Mouse (Mus musculus): ENCODE measurements at regions not wholly inside any gene's neighbourhood (a gene's known extent, or its start where the extent isn't known, plus 50 kb on each side); places are given as distances from the start of the nearest gene placed in this dataset.

GRCm38 (mm10) chr2:174884232-174885225 is 124.1 kb downstream of the Edn3 start:
- TF ChIP-seq POLR2A (IDR thresholded peaks at IDR 0.05; ENCODE audit: borderline replicate concordance, control insufficient read depth, low read depth, low read length) (no peak), CTCF (IDR thresholded peaks at IDR 0.05; ENCODE audit: control insufficient read depth, insufficient read depth, low read length) (no peak)

All from bone marrow, adult 2 months (tissue).